ENCODE assay signal across 10 mouse cellular contexts in genomic region chr16:33705258-33705657, GRCm38 (mm10). TPM values are rescaled to one million over a fixed set of nuclear protein-coding genes. Genes with fewer than 3 reads are reported as not detected.
A peak's percentile ranks its signal among the peaks of the same experiment; 100 is the strongest.
DNase-seq lines count a peak whose midpoint lies in the region; ATAC-seq and TF ChIP-seq lines count a peak whose summit lies in the region.
"Had no signal": no experiment of that assay in that cellular context is flagged by ENCODE, and none has a peak within 500 bp of the region (broad histone marks: within the 10 kb centered on the region; RNA-seq: fewer than 3 reads in every experiment).

No protein-coding gene starts in this region.

- WGBS in cerebellum, adult 2 months: 70% methylated on average over 6 of the region's 6 CpGs
- WGBS in neural tube, embryonic 13.5 days: 23% methylated on average over 6 of the region's 6 CpGs
- WGBS in limb, embryonic 10.5 days: 11% methylated on average over 6 of the region's 6 CpGs

- peak overlapping the region; percentile 76 for H3K27ac ChIP-seq in cerebellum, adult 2 months (ENCODE audit: insufficient read depth, low read length)
- peak overlapping the region; percentile 43; the same call in 1 of the 2 replicates for H3K27ac ChIP-seq in neural tube, embryonic 13.5 days (replicated peaks)
- H3K27ac ChIP-seq in limb, embryonic 10.5 days: peak overlapping the region; percentile 27

- TF ChIP-seq CTCF in cerebellum, adult 2 months (IDR thresholded peaks at IDR 0.05; ENCODE audit: borderline replicate concordance, insufficient read depth, low read depth, low read length): no peak

- no peak for DNase-seq in cerebellum, adult 2 months
- no peak for DNase-seq in cerebellum, adult 18-20 months
- no peak for DNase-seq in neural tube, embryonic 10.5 days (ENCODE audit: extremely low spot score, low spot score)
- DNase-seq in heart, postnatal 10 days: peak; percentile 59 to 62
- no peak for DNase-seq in limb, embryonic 10.5 days (ENCODE audit: low spot score)
- no peak for DNase-seq in frontal cortex, postnatal 25 days (ENCODE audit: low spot score in 2 of 2)
- no peak for DNase-seq in cerebellum, adult 9-10 months
- DNase-seq: cerebellum, postnatal 10 days; right cerebral cortex, postnatal 25 days had no signal

- no peaks in the 10 kb centered on the region for H3K27me3 ChIP-seq in cerebellum, adult 2 months (ENCODE audit: control insufficient read depth, insufficient read depth, low read length)
- no peaks in the 10 kb centered on the region for H3K27me3 ChIP-seq in neural tube, embryonic 13.5 days
- no peaks in the 10 kb centered on the region for H3K27me3 ChIP-seq in limb, embryonic 10.5 days (ENCODE audit: low read depth, poor library complexity, severe bottlenecking)

- H3K4me2 ChIP-seq in neural tube, embryonic 13.5 days: no peak overlapping the region

- TF ChIP-seq POLR2A in cerebellum, adult 2 months (IDR thresholded peaks at IDR 0.05; ENCODE audit: borderline replicate concordance, insufficient read depth, low read length): no peak

- intact Hi-C loops in heart, postnatal 10 days (cut with DNase I): no loop called here

- peaks cover 26% of the 10 kb centered on the region for H3K4me1 ChIP-seq in cerebellum, adult 2 months (ENCODE audit: control insufficient read depth, insufficient read depth, low read length)
- H3K4me1 ChIP-seq in neural tube, embryonic 13.5 days (replicated peaks): peaks cover 25% of the 10 kb centered on the region
- H3K4me1 ChIP-seq in limb, embryonic 10.5 days: peaks cover 37% of the 10 kb centered on the region

- H3K4me3 ChIP-seq in cerebellum, adult 2 months (replicated peaks; ENCODE audit: insufficient read depth, low read depth, low read length): no peak overlapping the region
- no peak overlapping the region for H3K4me3 ChIP-seq in neural tube, embryonic 13.5 days
- no peak overlapping the region for H3K4me3 ChIP-seq in limb, embryonic 10.5 days

- no peak overlapping the region for H3K9ac ChIP-seq in neural tube, embryonic 13.5 days

- no peak for ATAC-seq in neural tube, embryonic 13.5 days (ENCODE audit: low read depth)

- H3K9me3 ChIP-seq in neural tube, embryonic 13.5 days: no peaks in the 10 kb centered on the region
- no peaks in the 10 kb centered on the region for H3K9me3 ChIP-seq in limb, embryonic 10.5 days (replicated peaks)

- no peaks in the 10 kb centered on the region for H3K36me3 ChIP-seq in neural tube, embryonic 13.5 days
- H3K36me3 ChIP-seq in limb, embryonic 10.5 days: peaks cover 14% of the 10 kb centered on the region

RNA-seq across cellular contexts. Expression of gene Heg1, which starts 21.1 kb away (rescaled TPM):
- 21.9 and 24.4 TPM in 2 replicates for polyA plus RNA-seq in cerebellum, adult 2 months (2012; rRNA removed)
- 9.6 and 12.6 TPM in 2 replicates for polyA plus RNA-seq in neural tube, embryonic 13.5 days (2015; fragmentation: Nextera tagmentation; extraction: Ambion mirVana)
- total RNA-seq in heart, postnatal 10 days (2021): 100 to 1,000 TPM; 234 to 263 TPM
- polyA plus RNA-seq in limb, embryonic 10.5 days (2016; fragmentation: Nextera tagmentation; extraction: Ambion mirVana): 11.1 and 11.6 TPM in 2 replicates

Comparison
In these comparisons a context has a peak if more than half of its experiments do, and no peak if none do; other contexts are left out.
1. DNase-seq: peak in heart, postnatal 10 days (2 of 2); none in cerebellum, adult 2 months (0 of 2), cerebellum, adult 18-20 months (0 of 2), neural tube, embryonic 10.5 days (single experiment), limb, embryonic 10.5 days (single experiment), frontal cortex, postnatal 25 days (0 of 2) and cerebellum, adult 9-10 months (single experiment).
2. Peak in every context shown above with its lines, with median percentiles within 50 percentile points of each other: H3K27ac ChIP-seq.